Mouse (Mus musculus) liver, embryonic 14.5 days (tissue): ENCODE results near the gene Spata13. TPM values are rescaled to one million over a fixed set of nuclear protein-coding genes. Genes with fewer than 3 reads are reported as not detected.

Experiments used
- ATAC-seq: fragments of 200-750 bp; cut with Nextera tagmentation; 2 replicates; pipeline ENCODE4 v1.8.0; 2017; ENCODE audit warnings: moderate number of reproducible peaks, mild to moderate bottlenecking, moderate library complexity; ENCODE audit not compliant: insufficient read depth
- DNase-seq, 3 experiments: peaks; one replicate each; pipeline ENCODE4 v3.0.0-alpha.2; 2012 to 2013; ENCODE audit warnings: low read depth in 3 of 3, low spot score in 3 of 3
- H3K27ac ChIP-seq: fragments of 300-500 bp; sonication (generic); 2 replicates; pipeline ENCODE4 v1.5.1; 2014; ENCODE audit warnings: moderate library complexity, mild to moderate bottlenecking, control low read depth, inconsistent platforms
- H3K27me3 ChIP-seq: fragments of 300-500 bp; sonication (generic); 2 replicates; pipeline ENCODE4 v1.6.1; 2014; ENCODE audit warnings: mild to moderate bottlenecking, low read length, moderate library complexity; ENCODE audit not compliant: control insufficient read depth, insufficient read depth
- H3K36me3 ChIP-seq: fragments of 300-500 bp; sonication (generic); replicated peaks from 2 replicates; pipeline ENCODE4 v1.6.1; 2014; ENCODE audit warnings: low read depth; ENCODE audit not compliant: control insufficient read depth, insufficient read depth
- H3K4me1 ChIP-seq, 2 experiments: fragments of 200-500 bp in 1 of 2; fragments of 300-500 bp in 1 of 2; sonication (generic) in 1 of 2; replicated peaks; 2 replicates each; pipeline ENCODE4 v1.6.1; 2012 to 2014; ENCODE audit warnings: antibody characterized with exemption in 1 of 2, inconsistent platforms in 1 of 2, low read length in 1 of 2; ENCODE audit not compliant: control insufficient read depth in 2 of 2, insufficient read depth in 2 of 2
- H3K4me2 ChIP-seq: fragments of 300-500 bp; sonication (generic); 2 replicates; pipeline ENCODE4 v1.6.1; 2014; ENCODE audit warnings: low read depth, mild to moderate bottlenecking, control low read depth, moderate library complexity
- H3K4me3 ChIP-seq, 2 experiments: fragments of 200-500 bp in 1 of 2; fragments of 300-500 bp in 1 of 2; sonication (generic) in 1 of 2; 2 replicates each; pipeline ENCODE4 v1.5.1; 2012 to 2014; ENCODE audit warnings: low read depth in 2 of 2, low read length in 2 of 2, mild to moderate bottlenecking in 2 of 2, control low read depth in 1 of 2, inconsistent platforms in 1 of 2, moderate library complexity in 1 of 2; ENCODE audit not compliant: insufficient read depth in 1 of 2
- H3K9ac ChIP-seq: fragments of 300-500 bp; sonication (generic); replicated peaks from 2 replicates; pipeline ENCODE4 v1.6.1; 2014; ENCODE audit warnings: mild to moderate bottlenecking, control low read depth, moderate library complexity
- H3K9me3 ChIP-seq: fragments of 300-500 bp; sonication (generic); 2 replicates; pipeline ENCODE4 v1.6.1; 2016; ENCODE audit warnings: low read length, mixed read lengths; ENCODE audit not compliant: control insufficient read depth
- CTCF ChIP-seq: IDR thresholded peaks from 2 replicates; pipeline ENCODE4 v1.5.1; 2016; ENCODE audit warnings: antibody characterized with exemption, low read depth, control low read depth
- EP300 ChIP-seq: IDR thresholded peaks from 2 replicates; pipeline ENCODE4 v1.6.1; 2016; ENCODE audit warnings: antibody characterized with exemption, low read depth
- WGBS: fragments of 180-500 bp; shearing (Covaris S2); extraction: QIAGEN DNeasy Blood & Tissue Kit; methylation state at CpG from one replicate; pipeline ENCODE4 v1.1.7; 2014; ENCODE audit not compliant: insufficient replicate concordance; 5-methylcytosine and 5-hydroxymethylcytosine counted together
- polyA plus RNA-seq, 2 experiments: library from polyadenylated mRNA; depleted of rRNA in 1 of 2; stranded (reverse) in 1 of 2; unstranded in 1 of 2; fragments of >200 nt; fragmentation: Nextera tagmentation in 1 of 2; extraction: Ambion mirVana in 1 of 2; gene quantifications; 2 replicates each; pipeline versions ENCODE4 v1.2.1 to v1.2.3; 2012 to 2014

The Spata13 gene
- polyA plus RNA-seq, 2 experiments, result 5.5 to 14.1 TPM

- peaks cover 0 to 2% of the 10 kb centered on the region in 2 experiments; a peak in 1 of 4 replicates for H3K4me1 ChIP-seq
- no peak overlapping the region for H3K4me2 ChIP-seq
- H3K27me3 ChIP-seq, result no peaks in the 10 kb centered on the region
- H3K36me3 ChIP-seq, result no peaks in the 10 kb centered on the region
- H3K9ac ChIP-seq, result no peak overlapping the region
- no peaks in the 10 kb centered on the region for H3K9me3 ChIP-seq
- no peak overlapping the region for H3K27ac ChIP-seq
- no peak overlapping the region for H3K4me3 ChIP-seq
- ATAC-seq, result no peak
- DNase-seq, result no peak
- WGBS, result 87% methylated on average over 4 of the region's 4 CpGs
- no peak for TF ChIP-seq CTCF
Measured at GRCm38 (mm10) chr14:60798721-60799120, 164.9 kb downstream of the Spata13 start.

DNA sequence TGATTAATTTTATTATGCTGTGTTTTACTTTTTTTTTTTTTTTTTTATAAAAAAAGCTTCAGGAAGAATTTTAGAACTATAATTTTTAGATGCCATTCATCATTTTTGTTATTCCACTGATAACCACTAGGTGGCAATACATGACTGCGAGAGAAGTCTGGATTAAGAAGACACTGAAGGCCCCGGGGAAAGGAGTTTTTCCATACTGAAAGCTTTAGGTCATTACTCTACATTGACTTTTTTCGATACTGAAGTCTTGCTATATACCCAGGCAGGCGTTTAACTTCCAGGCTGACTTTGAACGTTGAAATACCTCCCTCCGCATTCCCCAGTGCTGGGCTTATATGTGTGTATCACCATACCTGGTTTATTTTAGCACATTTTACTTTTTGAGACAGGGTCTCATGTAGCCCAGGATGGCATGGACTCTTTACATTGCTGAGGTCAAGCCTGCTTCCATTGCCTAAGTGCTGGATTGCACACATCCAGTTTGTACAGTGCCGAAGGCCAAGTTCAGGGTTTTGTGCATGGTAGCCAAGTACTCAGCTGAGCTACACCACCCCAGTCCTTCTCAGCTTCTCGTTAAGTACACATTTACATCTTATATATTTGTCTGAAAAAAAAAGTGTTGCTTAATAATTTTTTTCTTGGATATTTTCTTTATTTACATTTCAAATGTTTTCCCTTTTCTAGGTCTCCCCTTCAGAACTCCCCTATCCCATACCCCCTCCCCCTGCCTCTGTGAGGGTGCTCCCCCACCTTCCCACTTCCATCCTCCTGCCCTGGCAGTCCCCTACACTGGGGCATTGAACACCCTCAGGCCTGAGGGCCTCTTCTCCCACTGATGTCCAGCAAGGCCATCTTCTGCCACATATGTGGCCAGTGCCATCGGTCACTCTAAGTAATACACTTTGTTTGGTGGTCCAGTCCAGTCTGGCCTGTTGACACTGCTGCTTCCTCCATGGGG, 166.2 kb downstream of the Spata13 start:
- H3K27ac ChIP-seq, result no peak overlapping the region
- no peaks in the 10 kb centered on the region for H3K9me3 ChIP-seq
- H3K4me3 ChIP-seq, result no peak overlapping the region
- H3K9ac ChIP-seq, result no peak overlapping the region
- H3K4me1 ChIP-seq, result peaks cover 0 to 2% of the 10 kb centered on the region in 2 experiments; a peak in 1 of 4 replicates
- H3K36me3 ChIP-seq, result no peaks in the 10 kb centered on the region
- H3K4me2 ChIP-seq, result no peak overlapping the region
- TF ChIP-seq EP300 (no peak), CTCF (peak; percentile 58; the same call in 1 of the 2 replicates)
- H3K27me3 ChIP-seq, result no peaks in the 10 kb centered on the region
- ATAC-seq, result no peak
- WGBS, result 46% methylated on average over 9 of the region's 9 CpGs
- peak in 2 of 3 experiments; percentile 18 to 31 for DNase-seq

DNA sequence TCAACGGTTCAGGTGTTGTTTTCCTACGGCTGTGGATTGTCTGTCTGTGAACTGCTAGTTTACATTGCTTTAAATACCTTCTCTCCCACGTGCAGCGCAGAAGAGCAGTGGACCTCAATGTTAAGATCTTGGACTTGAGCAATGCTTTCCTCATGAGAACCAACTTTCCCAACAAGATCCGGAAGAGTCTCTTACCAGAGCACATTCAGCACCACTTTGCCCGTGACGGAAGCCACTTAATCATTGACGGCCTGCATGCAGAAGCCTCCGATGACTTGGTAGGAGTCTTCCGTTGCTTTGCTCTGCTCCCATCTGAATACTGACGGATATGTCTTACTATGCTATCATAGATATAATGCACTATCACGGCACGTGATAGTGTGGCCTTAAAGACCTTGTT, 168.2 kb downstream of the Spata13 start:
- H3K4me2 ChIP-seq, result no peak overlapping the region
- H3K27ac ChIP-seq, result no peak overlapping the region
- H3K9me3 ChIP-seq, result no peaks in the 10 kb centered on the region
- no peak overlapping the region for H3K4me3 ChIP-seq
- no peak for TF ChIP-seq EP300
- 86% methylated on average over 13 of the region's 13 CpGs for WGBS
- DNase-seq (no peak), ATAC-seq (no peak)
- no peaks in the 10 kb centered on the region for H3K27me3 ChIP-seq
- no peaks in the 10 kb centered on the region for H3K36me3 ChIP-seq
- peaks cover 0 to under 1% of the 10 kb centered on the region in 2 experiments; a peak in 1 of 4 replicates for H3K4me1 ChIP-seq
- no peak overlapping the region for H3K9ac ChIP-seq

DNA sequence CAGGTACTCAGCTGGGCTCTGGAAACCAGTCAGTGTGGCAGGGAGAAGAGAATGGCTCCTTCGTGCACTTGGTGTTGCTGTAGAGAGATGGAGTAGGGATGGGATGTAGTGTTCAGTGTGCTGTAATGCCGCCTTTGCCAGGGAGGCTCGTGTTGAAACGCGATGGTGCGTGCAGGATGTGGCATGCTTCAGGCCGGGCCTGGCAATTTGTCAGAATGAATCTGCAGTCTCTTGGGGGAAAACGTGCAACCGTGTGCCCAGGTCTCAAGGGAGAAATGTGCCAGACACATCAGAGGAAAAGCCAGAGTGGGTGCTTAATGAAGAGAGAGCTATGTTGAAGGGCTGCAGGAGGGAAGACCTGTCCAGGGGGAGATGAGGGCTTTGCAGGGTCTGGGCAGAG, 171.2 kb downstream of the Spata13 start:
- Histone ChIP-seq H3K27me3 (no peaks in the 10 kb centered on the region), H3K27ac (no peak overlapping the region), H3K4me2 (no peak overlapping the region), H3K4me3 (no peak overlapping the region), H3K9me3 (no peaks in the 10 kb centered on the region), H3K9ac (no peak overlapping the region), H3K4me1 (no peaks in the 10 kb centered on the region), H3K36me3 (no peaks in the 10 kb centered on the region)
- TF ChIP-seq EP300, result no peak
- DNase-seq (no peak), ATAC-seq (no peak)
- WGBS, result 81% methylated on average over 9 of the region's 9 CpGs

DNA sequence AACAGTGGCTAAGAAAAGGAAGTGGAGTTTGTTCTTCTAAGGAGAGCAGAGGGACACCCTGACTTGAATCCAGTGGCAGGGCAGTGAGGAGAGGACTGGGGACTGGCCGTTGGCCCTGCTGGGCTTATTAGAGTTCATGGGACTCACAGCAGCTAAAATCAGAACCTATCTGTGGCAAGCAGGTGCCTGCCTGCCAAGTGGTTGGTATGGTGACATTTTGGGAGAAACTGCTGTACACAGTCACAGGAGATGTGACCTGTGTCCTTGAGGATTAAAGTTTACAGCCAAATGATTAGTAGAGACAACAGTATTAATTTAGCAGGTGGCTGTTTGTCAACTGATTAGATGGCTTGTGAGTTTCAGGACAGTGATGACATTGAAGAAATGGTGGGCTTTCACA, 172.1 kb downstream of the Spata13 start:
- 72% methylated on average over 1 of the region's 1 CpGs for WGBS
- H3K27ac ChIP-seq, result no peak overlapping the region
- no peak for TF ChIP-seq EP300
- TF ChIP-seq CTCF, result no peak
- H3K9ac ChIP-seq, result no peak overlapping the region
- no peaks in the 10 kb centered on the region for H3K27me3 ChIP-seq
- DNase-seq (no peak), ATAC-seq (no peak)
- H3K4me3 ChIP-seq, result no peak overlapping the region
- H3K4me1 ChIP-seq, result no peaks in the 10 kb centered on the region
- no peak overlapping the region for H3K4me2 ChIP-seq
- H3K36me3 ChIP-seq, result no peaks in the 10 kb centered on the region
- no peaks in the 10 kb centered on the region for H3K9me3 ChIP-seq
